Mouse (Mus musculus) lung, embryonic 15.5 days (tissue): ENCODE results near the gene Slxl1. TPM values are rescaled to one million over a fixed set of nuclear protein-coding genes. Genes with fewer than 3 reads are reported as not detected.
"Not testable (repeated sequence)": the region's sequence is repeated elsewhere in the genome, so short reads cannot be mapped to it uniquely, and the experiment has no call there.

Experiments used
- ATAC-seq: fragments of 200-750 bp; cut with Nextera tagmentation; 2 replicates; pipeline ENCODE4 v1.8.0; 2017; ENCODE audit warnings: moderate number of reproducible peaks, borderline replicate concordance; ENCODE audit not compliant: low FRiP score, low TSS enrichment; ENCODE audit errors: extremely low read depth
- H3K27ac ChIP-seq: fragments of 300-500 bp; sonication (generic); 2 replicates; pipeline ENCODE4 v1.5.1; 2015; ENCODE audit warnings: moderate library complexity, mild to moderate bottlenecking, inconsistent platforms
- H3K27me3 ChIP-seq: fragments of 300-500 bp; sonication (generic); 2 replicates; pipeline ENCODE4 v1.6.1; 2015; ENCODE audit warnings: inconsistent platforms
- H3K36me3 ChIP-seq: fragments of 300-500 bp; sonication (generic); 2 replicates; pipeline ENCODE4 v1.6.1; 2015; ENCODE audit warnings: inconsistent platforms
- H3K4me1 ChIP-seq: fragments of 300-500 bp; sonication (generic); 2 replicates; pipeline ENCODE4 v1.6.1; 2015; ENCODE audit warnings: inconsistent platforms
- H3K4me2 ChIP-seq: fragments of 300-500 bp; sonication (generic); 2 replicates; pipeline ENCODE4 v1.6.1; 2015; ENCODE audit warnings: inconsistent platforms, mild to moderate bottlenecking, moderate library complexity
- H3K4me3 ChIP-seq: fragments of 300-500 bp; sonication (generic); 2 replicates; pipeline ENCODE4 v1.5.1; 2015; ENCODE audit warnings: mild to moderate bottlenecking, inconsistent platforms
- H3K9ac ChIP-seq: fragments of 300-500 bp; sonication (generic); 2 replicates; pipeline ENCODE4 v1.6.1; 2015; ENCODE audit warnings: inconsistent platforms
- H3K9me3 ChIP-seq: fragments of 300-500 bp; sonication (generic); 2 replicates; pipeline ENCODE4 v1.6.1; 2016; ENCODE audit warnings: inconsistent platforms
- WGBS: fragments of 180-500 bp; shearing (Covaris S2); methylation state at CpG from one replicate; pipeline ENCODE4 v1.1.7; 2015; 5-methylcytosine and 5-hydroxymethylcytosine counted together
- polyA plus RNA-seq: library from polyadenylated mRNA; unstranded; fragments of >200 nt; fragmentation: Nextera tagmentation; extraction: Ambion mirVana; gene quantifications from 2 replicates; pipeline ENCODE4 v1.2.1, GENCODE M21; 2015

Gene Slxl1
- not detected in 2 replicates for polyA plus RNA-seq

DNA sequence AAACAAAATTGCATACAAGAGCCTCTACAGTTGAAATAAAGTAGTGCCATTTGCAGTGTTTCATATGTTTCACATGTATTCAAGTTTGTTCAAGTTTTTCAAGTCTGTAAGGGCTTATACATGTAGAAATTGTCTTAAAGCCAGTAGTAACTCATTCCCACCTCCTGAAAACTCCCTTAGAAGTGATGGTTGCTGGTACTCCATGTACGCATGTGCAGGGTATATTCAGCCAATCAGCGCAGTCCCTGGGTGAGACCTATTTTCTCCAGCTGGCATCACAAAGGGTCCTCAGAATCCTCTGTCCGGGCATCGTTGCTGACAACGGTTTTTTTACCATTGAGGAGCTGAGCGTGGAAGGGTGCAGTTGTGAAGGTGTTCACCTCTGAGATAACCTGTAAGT lies at the start of gene Slxl1:
Gene Slxl1 (plus strand): TSS at position 301 of the 400 bp plus-strand sequence.
- H3K9me3 ChIP-seq, H3K9ac ChIP-seq, H3K27ac ChIP-seq, H3K4me2 ChIP-seq, H3K36me3 ChIP-seq, ATAC-seq, H3K4me1 ChIP-seq, H3K27me3 ChIP-seq, H3K4me3 ChIP-seq: not testable (repeated sequence)
- no CpG with 5 or more reads among the region's 6 CpGs for WGBS
